Mouse (Mus musculus) layer of hippocampus, postnatal 14 days (tissue): ENCODE results near the gene Cadps. TPM values are rescaled to one million over a fixed set of nuclear protein-coding genes. Genes with fewer than 3 reads are reported as not detected.

Source experiments
- DNase-seq, 2 experiments: peaks; one replicate each; pipeline ENCODE4 v3.0.0; 2021 to 2022; ENCODE audit warnings: low spot score in 2 of 2, mixed read lengths in 1 of 2
- total RNA-seq, 2 experiments: library from RNA; stranded (reverse); gene quantifications; 2 replicates each; pipeline ENCODE4 v1.2.3; 2021

Cadps gene
- total RNA-seq, 2 experiments from 2014 or later = 254 to 263 TPM

GRCm38 (mm10) chr14:12751821-12752220 is 71.1 kb downstream of the Cadps start:
- no peak for DNase-seq

GRCm38 (mm10) chr14:12730979-12731378 is 91.9 kb downstream of the Cadps start:
- no peak for DNase-seq

GRCm38 (mm10) chr14:12722452-12723194 is 100.3 kb downstream of the Cadps start:
- no peak for DNase-seq

- no peak for DNase-seq
Measured at GRCm38 (mm10) chr14:12718766-12719165, 104.1 kb downstream of the Cadps start.

- DNase-seq = no peak
Measured at GRCm38 (mm10) chr14:12715906-12716659, 106.8 kb downstream of the Cadps start.

GRCm38 (mm10) chr14:12707395-12707794 is 115.5 kb downstream of the Cadps start:
- DNase-seq = no peak

- no peak for DNase-seq
Measured at GRCm38 (mm10) chr14:12704461-12704860, 118.4 kb downstream of the Cadps start.

- DNase-seq = no peak
Measured at GRCm38 (mm10) chr14:12690201-12690600, 132.7 kb downstream of the Cadps start.

GRCm38 (mm10) chr14:12685015-12685414 is 137.9 kb downstream of the Cadps start:
- no peak for DNase-seq

GRCm38 (mm10) chr14:12680819-12681638 is 141.8 kb downstream of the Cadps start:
- DNase-seq = no peak

- no peak for DNase-seq
Measured at GRCm38 (mm10) chr14:12661430-12661829, 161.4 kb downstream of the Cadps start.

GRCm38 (mm10) chr14:12657351-12657750 is 165.5 kb downstream of the Cadps start:
- DNase-seq = no peak

GRCm38 (mm10) chr14:12642868-12643512 is 179.9 kb downstream of the Cadps start:
- no peak for DNase-seq

- DNase-seq = no peak
Measured at GRCm38 (mm10) chr14:12638762-12639161, 184.1 kb downstream of the Cadps start.

- no peak for DNase-seq
Measured at GRCm38 (mm10) chr14:12637121-12637754, 185.6 kb downstream of the Cadps start.

GRCm38 (mm10) chr14:12624256-12625130 is 198.4 kb downstream of the Cadps start:
- DNase-seq = peak; percentile 42 to 45

- DNase-seq = no peak
Measured at GRCm38 (mm10) chr14:12607025-12607424, 215.9 kb downstream of the Cadps start.

- DNase-seq = no peak
Measured at GRCm38 (mm10) chr14:12606202-12606601, 216.7 kb downstream of the Cadps start.

GRCm38 (mm10) chr14:12602080-12602479 is 220.8 kb downstream of the Cadps start:
- DNase-seq = no peak

- no peak for DNase-seq
Measured at GRCm38 (mm10) chr14:12595326-12595725, 227.6 kb downstream of the Cadps start.
